ENCODE assay signal across 8 mouse cellular contexts in the genomic region with DNA sequence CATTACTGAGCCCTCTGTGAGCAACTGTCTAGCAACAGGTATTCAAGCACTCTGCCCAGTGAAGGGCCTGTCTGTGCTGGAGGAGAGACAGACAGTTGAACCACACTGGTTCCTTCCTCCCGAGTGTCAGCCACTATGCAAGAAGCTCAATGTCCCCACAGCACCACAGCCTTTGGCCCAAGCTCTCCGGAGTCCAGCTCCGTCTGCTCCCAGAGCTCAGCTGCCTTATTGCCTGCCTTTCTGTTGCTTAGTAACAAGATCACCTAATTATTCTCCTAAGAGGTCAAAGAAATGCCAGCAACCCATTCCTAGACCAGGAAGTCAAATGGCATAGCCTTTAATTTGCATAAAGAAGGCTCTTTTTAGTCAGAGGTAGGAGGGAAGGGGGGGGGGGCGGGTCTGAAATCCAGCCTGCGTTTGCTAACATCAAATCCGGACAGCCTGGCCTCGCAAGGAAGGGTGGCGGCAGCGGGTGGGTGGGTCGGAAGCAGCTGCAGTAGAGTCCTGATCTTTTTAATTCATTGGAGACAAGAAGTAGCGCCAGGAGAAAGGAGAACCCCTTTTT.
DNase-seq lines count a peak whose midpoint lies in the region; ATAC-seq and TF ChIP-seq lines count a peak whose summit lies in the region.

No protein-coding gene starts in this region.

- no peak overlapping the region for H3K9ac ChIP-seq in hindbrain, embryonic 13.5 days
- no peak overlapping the region for H3K9ac ChIP-seq in limb, embryonic 14.5 days (ENCODE audit: low read depth, low read length, severe bottlenecking)

- WGBS in hindbrain, embryonic 13.5 days: 1% methylated on average over 11 of the region's 11 CpGs
- WGBS in limb, embryonic 14.5 days: 4% methylated on average over 10 of the region's 11 CpGs

- DNase-seq in 416B (ENCODE audit: low read depth) (peak; percentile 77), R1 (ENCODE audit: low read depth, low spot score) (peak; percentile 85)
- DNase-seq in limb, embryonic 14.5 days (ENCODE audit: low spot score): no peak
- no peak for DNase-seq in urinary bladder, postnatal 10 days (ENCODE audit: low spot score)
- no peak for DNase-seq in urinary bladder, adult 2 months (ENCODE audit: low spot score)
- DNase-seq in frontal cortex, adult 2 months (ENCODE audit: extremely low spot score in 1 of 2, low spot score in 1 of 2): no peak
- DNase-seq in layer of hippocampus, adult 18-20 months (ENCODE audit: low spot score in 2 of 2): no peak

- no peak for TF ChIP-seq POLR2A in limb, embryonic 14.5 days (IDR thresholded peaks at IDR 0.05; ENCODE audit: borderline replicate concordance, extremely low read depth, insufficient read depth, insufficient read length)

- no peaks in the 10 kb centered on the region for H3K36me3 ChIP-seq in hindbrain, embryonic 13.5 days
- H3K36me3 ChIP-seq in limb, embryonic 14.5 days (ENCODE audit: control insufficient read depth, insufficient read depth, low read length): no peaks in the 10 kb centered on the region

- H3K4me1 ChIP-seq in hindbrain, embryonic 13.5 days (replicated peaks): peaks cover 30% of the 10 kb centered on the region
- H3K4me1 ChIP-seq in limb, embryonic 14.5 days (ENCODE audit: control insufficient read depth, insufficient read depth, low read length): peaks cover 2% of the 10 kb centered on the region; the same call in 1 of the 2 replicates

- H3K4me3 ChIP-seq in hindbrain, embryonic 13.5 days: peak overlapping the region; percentile 4; the same call in 1 of the 2 replicates
- H3K4me3 ChIP-seq in limb, embryonic 14.5 days (replicated peaks; ENCODE audit: low read length): no peak overlapping the region

- peak; percentile 50; the same call in 1 of the 2 replicates for ATAC-seq in hindbrain, embryonic 13.5 days (ENCODE audit: low FRiP score)
- no peak for ATAC-seq in limb, embryonic 14.5 days (ENCODE audit: low FRiP score, low read depth)

- peak overlapping the region; percentile 42 for H3K4me2 ChIP-seq in hindbrain, embryonic 13.5 days
- H3K4me2 ChIP-seq in limb, embryonic 14.5 days (replicated peaks; ENCODE audit: low read depth, low read length, severe bottlenecking): peak overlapping the region; percentile 24; the same call in 1 of the 2 replicates

- no peaks in the 10 kb centered on the region for H3K27me3 ChIP-seq in hindbrain, embryonic 13.5 days
- H3K27me3 ChIP-seq in limb, embryonic 14.5 days (ENCODE audit: control insufficient read depth, insufficient read depth, low read length): no peaks in the 10 kb centered on the region

- no peaks in the 10 kb centered on the region for H3K9me3 ChIP-seq in hindbrain, embryonic 13.5 days
- H3K9me3 ChIP-seq in limb, embryonic 14.5 days (ENCODE audit: control insufficient read depth, low read length): no peaks in the 10 kb centered on the region

- H3K27ac ChIP-seq in hindbrain, embryonic 13.5 days: peak overlapping the region; percentile 78
- no peak overlapping the region for H3K27ac ChIP-seq in limb, embryonic 14.5 days (replicated peaks; ENCODE audit: low read depth, low read length)

Comparison
In these comparisons a context has a peak if more than half of its experiments do, and no peak if none do; other contexts are left out.
1. DNase-seq: peak in 416B (single experiment) and R1 (single experiment); none in limb, embryonic 14.5 days (single experiment), urinary bladder, postnatal 10 days (single experiment), urinary bladder, adult 2 months (single experiment), frontal cortex, adult 2 months (0 of 2) and layer of hippocampus, adult 18-20 months (0 of 2).